Mouse (Mus musculus) thymus, adult 2 months (tissue): Measurements from ENCODE around the gene Acaca.

Experiments
- CTCF ChIP-seq: fragments of 200-500 bp; IDR thresholded peaks from 2 replicates; pipeline ENCODE4 v1.5.1; 2012; ENCODE audit warnings: mild to moderate bottlenecking, control low read depth, low read length, moderate library complexity, borderline replicate concordance; ENCODE audit not compliant: control insufficient read depth, poor library complexity, insufficient read depth; ENCODE audit errors: extremely low read depth
- POLR2A ChIP-seq: fragments of 200-500 bp; IDR thresholded peaks from 2 replicates; pipeline ENCODE4 v1.6.1; 2012; ENCODE audit warnings: mild to moderate bottlenecking, low read length, control low read depth, moderate library complexity; ENCODE audit not compliant: control insufficient read depth, poor library complexity, insufficient read depth; ENCODE audit errors: extremely low read depth

- TF ChIP-seq POLR2A (no peak), CTCF (no peak)
These were observed 243.7 kb downstream of the Acaca start for GRCm38 (mm10) chr11:84373122-84373521.
